Mouse (Mus musculus): ENCODE measurements around the gene Slc6a12. TPM values are rescaled to one million over a fixed set of nuclear protein-coding genes. Genes with fewer than 3 reads are reported as not detected.

Slc6a12 gene
- polyA plus RNA-seq, 1 experiment from 2014 or later, result 0.19 TPM

- 44% methylated on average over 10 of the region's 10 CpGs for WGBS
- Histone ChIP-seq H3K4me3 (replicated peaks) (no peak overlapping the region), H3K27me3 (replicated peaks) (no peaks in the 10 kb centered on the region), H3K9ac (no peak overlapping the region), H3K4me1 (replicated peaks) (no peaks in the 10 kb centered on the region), H3K4me2 (replicated peaks) (no peak overlapping the region), H3K36me3 (no peaks in the 10 kb centered on the region), H3K9me3 (no peaks in the 10 kb centered on the region), H3K27ac (no peak overlapping the region)
- no peak for ATAC-seq
These were observed 16.3 kb upstream of the Slc6a12 start for GRCm38 (mm10) chr6:121326486-121327069.

- H3K27ac ChIP-seq, result no peak overlapping the region
- H3K9ac ChIP-seq, result no peak overlapping the region
- ATAC-seq, result no peak
- H3K4me2 ChIP-seq (replicated peaks), result no peak overlapping the region
- no peaks in the 10 kb centered on the region for H3K9me3 ChIP-seq
- WGBS, result 77% methylated on average over 9 of the region's 9 CpGs
- no peaks in the 10 kb centered on the region for H3K4me1 ChIP-seq (replicated peaks)
- H3K4me3 ChIP-seq (replicated peaks), result no peak overlapping the region
- no peaks in the 10 kb centered on the region for H3K36me3 ChIP-seq
- H3K27me3 ChIP-seq (replicated peaks), result no peaks in the 10 kb centered on the region
These were observed 14.4 kb upstream of the Slc6a12 start for GRCm38 (mm10) chr6:121328417-121328884.

- Histone ChIP-seq H3K4me3 (replicated peaks) (no peak overlapping the region), H3K4me2 (replicated peaks) (no peak overlapping the region), H3K4me1 (replicated peaks) (no peaks in the 10 kb centered on the region), H3K9ac (no peak overlapping the region), H3K36me3 (no peaks in the 10 kb centered on the region), H3K27me3 (replicated peaks) (no peaks in the 10 kb centered on the region), H3K9me3 (no peaks in the 10 kb centered on the region), H3K27ac (no peak overlapping the region)
- WGBS, result 19% methylated on average over 10 of the region's 10 CpGs
- ATAC-seq, result peak; percentile 47
These were observed 12.9 kb upstream of the Slc6a12 start for GRCm38 (mm10) chr6:121329848-121330508.

GRCm38 (mm10) chr6:121335841-121336240 is 7.0 kb upstream of the Slc6a12 start:
- no peak for ATAC-seq
- no peak overlapping the region for H3K4me2 ChIP-seq (replicated peaks)
- no peaks in the 10 kb centered on the region for H3K9me3 ChIP-seq
- H3K27me3 ChIP-seq (replicated peaks), result no peaks in the 10 kb centered on the region
- no peak overlapping the region for H3K9ac ChIP-seq
- H3K4me3 ChIP-seq (replicated peaks), result no peak overlapping the region
- no peak overlapping the region for H3K27ac ChIP-seq
- H3K4me1 ChIP-seq (replicated peaks), result no peaks in the 10 kb centered on the region
- H3K36me3 ChIP-seq, result no peaks in the 10 kb centered on the region
- 79% methylated on average over 9 of the region's 9 CpGs for WGBS

GRCm38 (mm10) chr6:121336558-121336957 is 6.3 kb upstream of the Slc6a12 start:
- 56% methylated on average over 8 of the region's 8 CpGs for WGBS
- Histone ChIP-seq H3K27me3 (replicated peaks) (no peaks in the 10 kb centered on the region), H3K36me3 (no peaks in the 10 kb centered on the region), H3K4me1 (replicated peaks) (no peaks in the 10 kb centered on the region), H3K27ac (no peak overlapping the region), H3K4me3 (replicated peaks) (no peak overlapping the region), H3K9ac (no peak overlapping the region), H3K9me3 (no peaks in the 10 kb centered on the region), H3K4me2 (replicated peaks) (no peak overlapping the region)
- ATAC-seq, result peak; percentile 29; the same call in 1 of the 2 replicates

GRCm38 (mm10) chr6:121337229-121337628 is 5.6 kb upstream of the Slc6a12 start:
- no peak for ATAC-seq
- H3K4me1 ChIP-seq (replicated peaks), result no peaks in the 10 kb centered on the region
- no peak overlapping the region for H3K4me2 ChIP-seq (replicated peaks)
- no peaks in the 10 kb centered on the region for H3K9me3 ChIP-seq
- WGBS, result 92% methylated on average over 9 of the region's 9 CpGs
- no peaks in the 10 kb centered on the region for H3K36me3 ChIP-seq
- H3K27me3 ChIP-seq (replicated peaks), result no peaks in the 10 kb centered on the region
- H3K4me3 ChIP-seq (replicated peaks), result no peak overlapping the region
- H3K27ac ChIP-seq, result no peak overlapping the region
- no peak overlapping the region for H3K9ac ChIP-seq

- H3K27ac ChIP-seq, result no peak overlapping the region
- H3K9me3 ChIP-seq, result no peaks in the 10 kb centered on the region
- no peak overlapping the region for H3K4me3 ChIP-seq (replicated peaks)
- no peaks in the 10 kb centered on the region for H3K36me3 ChIP-seq
- no peaks in the 10 kb centered on the region for H3K27me3 ChIP-seq (replicated peaks)
- WGBS, result 35% methylated on average over 3 of the region's 3 CpGs
- peak; percentile 78 for ATAC-seq
- H3K4me2 ChIP-seq (replicated peaks), result no peak overlapping the region
- no peak overlapping the region for H3K9ac ChIP-seq
- no peaks in the 10 kb centered on the region for H3K4me1 ChIP-seq (replicated peaks)
These were observed 4.9 kb upstream of the Slc6a12 start for GRCm38 (mm10) chr6:121337770-121338518.

- 41% methylated on average over 4 of the region's 4 CpGs for WGBS
- H3K27me3 ChIP-seq (replicated peaks), result no peaks in the 10 kb centered on the region
- no peak overlapping the region for H3K27ac ChIP-seq
These were observed 4.4 kb upstream of the Slc6a12 start for GRCm38 (mm10) chr6:121338519-121338896.

GRCm38 (mm10) chr6:121341650-121342049 is 1.2 kb upstream of the Slc6a12 start:
- H3K27ac ChIP-seq, result no peak overlapping the region

More at GRCm38 (mm10) chr6:121338519-121338896, 4.4 kb upstream of the Slc6a12 start:
- 0 out of 2 replicates have a peak, but pooled peaks have one; percentile 16 for ATAC-seq
- Histone ChIP-seq H3K9ac (no peak overlapping the region), H3K36me3 (no peaks in the 10 kb centered on the region), H3K4me2 (replicated peaks) (no peak overlapping the region), H3K4me1 (replicated peaks) (no peaks in the 10 kb centered on the region), H3K4me3 (replicated peaks) (no peak overlapping the region), H3K9me3 (no peaks in the 10 kb centered on the region)

GRCm38 (mm10) chr6:121343771-121344123 is 871 bp downstream of the Slc6a12 start:
- Histone ChIP-seq H3K27ac (no peak overlapping the region), H3K9me3 (no peaks in the 10 kb centered on the region), H3K4me3 (replicated peaks) (no peak overlapping the region), H3K4me2 (replicated peaks) (no peak overlapping the region), H3K36me3 (no peaks in the 10 kb centered on the region), H3K9ac (no peak overlapping the region), H3K27me3 (replicated peaks) (no peaks in the 10 kb centered on the region), H3K4me1 (replicated peaks) (no peaks in the 10 kb centered on the region)
- WGBS, result 58% methylated on average over 6 of the region's 6 CpGs
- no peak for ATAC-seq

More at GRCm38 (mm10) chr6:121341650-121342049, 1.2 kb upstream of the Slc6a12 start:
- WGBS, result 81% methylated on average over 6 of the region's 6 CpGs
- H3K4me3 ChIP-seq (replicated peaks), result no peak overlapping the region
- no peaks in the 10 kb centered on the region for H3K27me3 ChIP-seq (replicated peaks)
- H3K9ac ChIP-seq, result no peak overlapping the region
- no peak for ATAC-seq
- H3K9me3 ChIP-seq, result no peaks in the 10 kb centered on the region
- H3K36me3 ChIP-seq, result no peaks in the 10 kb centered on the region
- H3K4me1 ChIP-seq (replicated peaks), result no peaks in the 10 kb centered on the region
- no peak overlapping the region for H3K4me2 ChIP-seq (replicated peaks)

GRCm38 (mm10) chr6:121344329-121344728 is 1.5 kb downstream of the Slc6a12 start:
- WGBS, result 37% methylated on average over 5 of the region's 5 CpGs

GRCm38 (mm10) chr6:121346428-121346827 is 3.6 kb downstream of the Slc6a12 start:
- 30% methylated on average over 8 of the region's 8 CpGs for whole genome bisulfite sequencing
- H3K4me1 ChIP-seq (replicated peaks), result no peaks in the 10 kb centered on the region
- no peak overlapping the region for H3K9ac ChIP-seq
- H3K4me2 ChIP-seq (replicated peaks), result no peak overlapping the region
- no peak overlapping the region for H3K4me3 ChIP-seq (replicated peaks)
- no peaks in the 10 kb centered on the region for H3K27me3 ChIP-seq (replicated peaks)
- no peak for ATAC-seq
- no peaks in the 10 kb centered on the region for H3K36me3 ChIP-seq
- no peaks in the 10 kb centered on the region for H3K9me3 ChIP-seq
- H3K27ac ChIP-seq, result no peak overlapping the region

More at GRCm38 (mm10) chr6:121344329-121344728, 1.5 kb downstream of the Slc6a12 start:
- Histone ChIP-seq H3K9me3 (no peaks in the 10 kb centered on the region), H3K4me3 (replicated peaks) (no peak overlapping the region), H3K9ac (no peak overlapping the region), H3K4me2 (replicated peaks) (no peak overlapping the region), H3K36me3 (no peaks in the 10 kb centered on the region), H3K27me3 (replicated peaks) (no peaks in the 10 kb centered on the region), H3K4me1 (replicated peaks) (no peaks in the 10 kb centered on the region), H3K27ac (no peak overlapping the region)
- no peak for ATAC-seq
